12 mouse cellular contexts compared by ENCODE assay signal in genomic region chr5:147055572-147056245, GRCm38 (mm10). TPM values are rescaled to one million over a fixed set of nuclear protein-coding genes. Genes with fewer than 3 reads are reported as not detected.
DNase-seq lines count a peak whose midpoint lies in the region; ATAC-seq and TF ChIP-seq lines count a peak whose summit lies in the region.
"Had no signal": no experiment of that assay in that cellular context is flagged by ENCODE, and none has a peak within 500 bp of the region (broad histone marks: within the 10 kb centered on the region; RNA-seq: fewer than 3 reads in every experiment).

No protein-coding gene starts in this region.

- no peaks in the 10 kb centered on the region for H3K36me3 ChIP-seq in lung, embryonic 15.5 days
- H3K36me3 ChIP-seq in CH12.LX (replicated peaks in 1 of 2; ENCODE audit: control insufficient read depth in 1 of 2, insufficient read depth in 1 of 2, low read length in 1 of 2): no peaks in the 10 kb centered on the region
- H3K36me3 ChIP-seq in hindbrain, embryonic 13.5 days: no peaks in the 10 kb centered on the region
- H3K36me3 ChIP-seq: embryonic facial prominence, embryonic 12.5 days; heart, embryonic 13.5 days had no signal

- no peak overlapping the region for H3K4me3 ChIP-seq in lung, embryonic 15.5 days
- H3K4me3 ChIP-seq in CH12.LX (replicated peaks in 1 of 3; ENCODE audit: low read depth in 2 of 3, low read length in 2 of 3, poor library complexity in 1 of 3): peak overlapping the region; percentile 24 to 41 (median 29)
- H3K4me3 ChIP-seq in hindbrain, embryonic 13.5 days: no peak overlapping the region
- H3K4me3 ChIP-seq: embryonic facial prominence, embryonic 12.5 days; heart, embryonic 13.5 days had no signal

- no peak; the same call in 1 of the 2 replicates for TF ChIP-seq RAD21 in CH12.LX (IDR thresholded peaks at IDR 0.05; ENCODE audit: low read depth, low read length)

- ATAC-seq in lung, embryonic 15.5 days (ENCODE audit: borderline replicate concordance, extremely low read depth, low FRiP score, low TSS enrichment): peak; percentile 43; the same call in 1 of the 2 replicates
- ATAC-seq in hindbrain, embryonic 13.5 days (ENCODE audit: low FRiP score): no peak

- H3K9me3 ChIP-seq in lung, embryonic 15.5 days: no peaks in the 10 kb centered on the region
- H3K9me3 ChIP-seq in CH12.LX (replicated peaks; ENCODE audit: low read length): no peaks in the 10 kb centered on the region
- no peaks in the 10 kb centered on the region for H3K9me3 ChIP-seq in hindbrain, embryonic 13.5 days
- H3K9me3 ChIP-seq: embryonic facial prominence, embryonic 12.5 days; heart, embryonic 13.5 days had no signal

- TF ChIP-seq EP300 in CH12.LX (IDR thresholded peaks at IDR 0.05; ENCODE audit: low read length): peak; percentile 91

- in situ Hi-C loops in CH12.LX (cut with MboI; ENCODE audit: low pct_ligation_motif_present, low pct_unique_long_range_greater_than_20kb, low sequenced_read_pairs): no loop called here

- H3K4me2 ChIP-seq in lung, embryonic 15.5 days: no peak overlapping the region
- H3K4me2 ChIP-seq in CH12.LX (ENCODE audit: insufficient read depth, low read depth, poor library complexity, severe bottlenecking): peak overlapping the region; percentile 81
- no peak overlapping the region for H3K4me2 ChIP-seq in hindbrain, embryonic 13.5 days
- H3K4me2 ChIP-seq: embryonic facial prominence, embryonic 12.5 days; heart, embryonic 13.5 days; midbrain, embryonic 11.5 days had no signal

- TF ChIP-seq POLR2A in CH12.LX (IDR thresholded peaks at IDR 0.05; ENCODE audit: low read depth, low read length): peak; percentile 81

- no peaks in the 10 kb centered on the region for H3K27me3 ChIP-seq in lung, embryonic 15.5 days
- no peaks in the 10 kb centered on the region for H3K27me3 ChIP-seq in CH12.LX (replicated peaks)
- H3K27me3 ChIP-seq in hindbrain, embryonic 13.5 days: no peaks in the 10 kb centered on the region
- H3K27me3 ChIP-seq: embryonic facial prominence, embryonic 12.5 days; heart, embryonic 13.5 days had no signal

- TF ChIP-seq CTCF in CH12.LX (conservative IDR thresholded peaks at IDR 0.05 in 1 of 2, IDR thresholded peaks at IDR 0.05 in 1 of 2; ENCODE audit: low read depth in 2 of 2, low read length in 2 of 2): no peak

- dilution Hi-C loops in CH12.LX (cut with MboI; ENCODE audit: extremely low pct_ligation_motif_present, extremely low pct_unique_long_range_greater_than_20kb, low sequenced_read_pairs): no loop called here

- no peak overlapping the region for H3K27ac ChIP-seq in lung, embryonic 15.5 days
- H3K27ac ChIP-seq in CH12.LX (ENCODE audit: insufficient read depth, low read depth): peak overlapping the region; percentile 93
- no peak overlapping the region for H3K27ac ChIP-seq in hindbrain, embryonic 13.5 days
- H3K27ac ChIP-seq: embryonic facial prominence, embryonic 12.5 days; heart, embryonic 13.5 days had no signal

- H3K9ac ChIP-seq in lung, embryonic 15.5 days: no peak overlapping the region
- peak overlapping the region; percentile 85 for H3K9ac ChIP-seq in CH12.LX (ENCODE audit: insufficient read depth, low read depth)
- H3K9ac ChIP-seq in hindbrain, embryonic 13.5 days: no peak overlapping the region
- H3K9ac ChIP-seq: embryonic facial prominence, embryonic 12.5 days; heart, embryonic 13.5 days had no signal

- H3K79me2 ChIP-seq in CH12.LX (replicated peaks; ENCODE audit: control insufficient read depth, extremely low read depth, insufficient read depth, poor library complexity, severe bottlenecking): peaks cover 77% of the 10 kb centered on the region

- DNase-seq in frontal cortex, postnatal 36 days (ENCODE audit: low spot score in 2 of 2): peak; percentile 46 to 64
- DNase-seq in frontal cortex, postnatal 14 days (ENCODE audit: low spot score in 2 of 2): no peak
- no peak for DNase-seq in lung, adult 18-20 months
- peak; percentile 94 for DNase-seq in CH12.LX (ENCODE audit: extremely low read depth)
- peak; percentile 45 to 46 for DNase-seq in natural killer cell, adult 2 months (ENCODE audit: low spot score in 2 of 2)
- no peak for DNase-seq in adrenal gland, postnatal 10 days
- DNase-seq: kidney, postnatal 4 days had no signal

- 62% methylated on average over 6 of the region's 6 CpGs for WGBS in lung, embryonic 15.5 days
- WGBS in hindbrain, embryonic 13.5 days: 90% methylated on average over 6 of the region's 6 CpGs

- H3K4me1 ChIP-seq in lung, embryonic 15.5 days: peaks cover 44% of the 10 kb centered on the region
- peaks cover 3 to 63% of the 10 kb centered on the region in 2 experiments; a peak in 3 of 4 replicates for H3K4me1 ChIP-seq in CH12.LX (ENCODE audit: control insufficient read depth in 1 of 2, insufficient read depth in 2 of 2)
- H3K4me1 ChIP-seq in hindbrain, embryonic 13.5 days (replicated peaks): peaks cover 12% of the 10 kb centered on the region; the same call in 1 of the 2 replicates

TF ChIP-seq in CH12.LX, 34 proteins besides CTCF, POLR2A, EP300 and RAD21:
- TF ChIP-seq MXI1 (IDR thresholded peaks at IDR 0.05; ENCODE audit: low read depth, low read length) (peak; percentile 68), USF1 (IDR thresholded peaks at IDR 0.05; ENCODE audit: low read depth, low read length) (no peak), TCF12 (IDR thresholded peaks at IDR 0.05; ENCODE audit: low read depth, low read length) (peak; percentile 91), IRF4 (IDR thresholded peaks at IDR 0.05; ENCODE audit: low read depth, low read length) (peak; percentile 69), UBTF (IDR thresholded peaks at IDR 0.05; ENCODE audit: low read depth, low read length) (no peak), MYC (IDR thresholded peaks at IDR 0.05; ENCODE audit: low read depth, low read length) (peak; percentile 87), MEF2A (IDR thresholded peaks at IDR 0.05; ENCODE audit: borderline replicate concordance, low read depth, low read length) (peak; percentile 84), CHD2 (IDR thresholded peaks at IDR 0.05; ENCODE audit: low read length) (peak; percentile 67), JUND (conservative IDR thresholded peaks at IDR 0.05; ENCODE audit: low read depth, low read length) (peak; percentile 57), SIN3A (IDR thresholded peaks at IDR 0.05; ENCODE audit: low read length) (peak; percentile 69), KAT2A (IDR thresholded peaks at IDR 0.05; ENCODE audit: insufficient replicate concordance, low read length) (no peak), USF2 (conservative IDR thresholded peaks at IDR 0.05; ENCODE audit: low read depth, low read length) (no peak), JUN (IDR thresholded peaks at IDR 0.05; ENCODE audit: insufficient read depth, low read depth, low read length) (0 out of 2 replicates have a peak, but pooled peaks have one; percentile 30), ETS1 (conservative IDR thresholded peaks at IDR 0.05; ENCODE audit: low read depth, low read length) (peak; percentile 97), MAZ (IDR thresholded peaks at IDR 0.05; ENCODE audit: low read depth, low read length) (peak; percentile 82; the same call in 1 of the 2 replicates), GABPA (IDR thresholded peaks at IDR 0.05; ENCODE audit: insufficient replicate concordance, low read depth, low read length) (no peak), BHLHE40 (IDR thresholded peaks at IDR 0.05; ENCODE audit: low read depth, low read length) (peak; percentile 83), PAX5 (IDR thresholded peaks at IDR 0.05; ENCODE audit: low read length) (no peak), NRF1 (IDR thresholded peaks at IDR 0.05; ENCODE audit: low read depth, low read length) (0 out of 2 replicates have a peak, but pooled peaks have one; percentile 21), POLR2AphosphoS2 (IDR thresholded peaks at IDR 0.05; ENCODE audit: low read depth, low read length) (no peak; the same call in 1 of the 2 replicates), MAFK (IDR thresholded peaks at IDR 0.05; ENCODE audit: insufficient replicate concordance, low read length) (peak; percentile 100), RCOR1 (conservative IDR thresholded peaks at IDR 0.05; ENCODE audit: low read depth, low read length) (peak; percentile 71; the same call in 1 of the 2 replicates), TBP (conservative IDR thresholded peaks at IDR 0.05; ENCODE audit: low read depth, low read length) (peak; percentile 89), CHD1 (IDR thresholded peaks at IDR 0.05; ENCODE audit: low read depth, low read length) (peak; percentile 87), MAX (IDR thresholded peaks at IDR 0.05; ENCODE audit: low read length) (peak; percentile 77), ZNF384 (IDR thresholded peaks at IDR 0.05; ENCODE audit: low read depth, low read length) (no peak), HCFC1 (IDR thresholded peaks at IDR 0.05; ENCODE audit: low read depth, low read length) (peak; percentile 33; the same call in 1 of the 2 replicates)

RNA-seq across cellular contexts. Expression of gene Lnx2, which starts 20.7 kb away (rescaled TPM):
- polyA plus RNA-seq in lung, embryonic 15.5 days (2015; fragmentation: Nextera tagmentation; extraction: Ambion mirVana): 15.8 and 17.2 TPM in 2 replicates
- total RNA-seq in CH12.LX (2012; rRNA removed) (25.6 and 30.1 TPM in 2 replicates), CH12.LX (2014; rRNA removed) (19.4 and 20.3 TPM in 2 replicates)
- polyA plus RNA-seq in CH12.LX (2012; ENCODE audit: insufficient read length, low read depth): 18.8 and 22.9 TPM in 2 replicates
- 4.3 and 4.7 TPM in 2 replicates for polyA plus RNA-seq in hindbrain, embryonic 13.5 days (2015; fragmentation: Nextera tagmentation; extraction: Ambion mirVana)
- total RNA-seq in adrenal gland, postnatal 10 days (2021): 10 to 100 TPM; 17.0 to 18.3 TPM

RNA-seq across cellular contexts. Expression of gene Polr1d, which starts 21.1 kb away (rescaled TPM):
- 115 and 121 TPM in 2 replicates for polyA plus RNA-seq in lung, embryonic 15.5 days (2015; fragmentation: Nextera tagmentation; extraction: Ambion mirVana)
- total RNA-seq in CH12.LX (2012; rRNA removed) (293 and 334 TPM in 2 replicates), CH12.LX (2014; rRNA removed) (354 and 381 TPM in 2 replicates)
- polyA plus RNA-seq in CH12.LX (2012; ENCODE audit: insufficient read length, low read depth): 300 and 322 TPM in 2 replicates
- 103 and 107 TPM in 2 replicates for polyA plus RNA-seq in hindbrain, embryonic 13.5 days (2015; fragmentation: Nextera tagmentation; extraction: Ambion mirVana)
- total RNA-seq in adrenal gland, postnatal 10 days (2021): 100 to 1,000 TPM; 145 to 159 TPM

Comparison
In these comparisons a context has a peak if more than half of its experiments do, and no peak if none do; other contexts are left out.
1. DNase-seq: peak in frontal cortex, postnatal 36 days (2 of 2), CH12.LX (single experiment) and natural killer cell, adult 2 months (2 of 2); none in frontal cortex, postnatal 14 days (0 of 2), lung, adult 18-20 months (0 of 2) and adrenal gland, postnatal 10 days (single experiment).
2. H3K4me3 ChIP-seq: peak in CH12.LX (3 of 3); none in lung, embryonic 15.5 days (single experiment) and hindbrain, embryonic 13.5 days (single experiment).